ENCODE assay signal across 12 mouse cellular contexts in genomic region chr17:31286492-31286891, GRCm38 (mm10). TPM values are rescaled to one million over a fixed set of nuclear protein-coding genes. Genes with fewer than 3 reads are reported as not detected.
DNase-seq lines count a peak whose midpoint lies in the region; ATAC-seq and TF ChIP-seq lines count a peak whose summit lies in the region.
"Had no signal": no experiment of that assay in that cellular context is flagged by ENCODE, and none has a peak within 500 bp of the region (broad histone marks: within the 10 kb centered on the region; RNA-seq: fewer than 3 reads in every experiment).

Gene Slc37a1 (plus strand): TSS chr17:31286792.

- H3K4me2 ChIP-seq in hindbrain, postnatal 0 days (ENCODE audit: low read depth, low read length) = no peak within 1 kb of the TSS
- no peak within 1 kb of the TSS for H3K4me2 ChIP-seq in intestine, embryonic 15.5 days (replicated peaks)

- peaks cover 14% of the 10 kb centered on the region for H3K4me1 ChIP-seq in hindbrain, embryonic 10.5 days (replicated peaks)
- no peaks in the 10 kb centered on the region for H3K4me1 ChIP-seq in hindbrain, postnatal 0 days (ENCODE audit: insufficient read depth, low read length)
- peaks cover 71% of the 10 kb centered on the region for H3K4me1 ChIP-seq in E14TG2a.4 (replicated peaks; ENCODE audit: low read depth, low read length)
- H3K4me1 ChIP-seq in intestine, embryonic 15.5 days (replicated peaks) = no peaks in the 10 kb centered on the region

- no peak for DNase-seq in hindbrain, embryonic 10.5 days (ENCODE audit: low spot score)
- no peak for DNase-seq in hindbrain, postnatal 0 days (ENCODE audit: low spot score)
- DNase-seq in A20 (ENCODE audit: low read depth, low spot score) = peak; percentile 49
- no peak for DNase-seq in gastrocnemius, postnatal 36 days
- no peak for DNase-seq in kidney, adult 9 months
- DNase-seq: cerebellum, adult 11-12 months; right cerebral cortex, adult 18-20 months; thymus, postnatal 4 days had no signal

- no peak within 1 kb of the TSS for H3K9ac ChIP-seq in hindbrain, postnatal 0 days (replicated peaks; ENCODE audit: low read length)
- no peak within 1 kb of the TSS for H3K9ac ChIP-seq in intestine, embryonic 15.5 days

- H3K27me3 ChIP-seq in hindbrain, embryonic 10.5 days (ENCODE audit: insufficient read depth, poor library complexity, severe bottlenecking) = no peaks in the 10 kb centered on the region
- no peaks in the 10 kb centered on the region for H3K27me3 ChIP-seq in hindbrain, postnatal 0 days (ENCODE audit: insufficient read depth, low read length)
- H3K27me3 ChIP-seq in E14TG2a.4 (ENCODE audit: insufficient read depth, low read length) = no peaks in the 10 kb centered on the region
- no peaks in the 10 kb centered on the region for H3K27me3 ChIP-seq in intestine, embryonic 15.5 days (replicated peaks)
- H3K27me3 ChIP-seq: Patski had no signal

- H3K36me3 ChIP-seq in hindbrain, embryonic 10.5 days = no peaks in the 10 kb centered on the region
- H3K36me3 ChIP-seq in hindbrain, postnatal 0 days (ENCODE audit: insufficient read depth, low read length) = no peaks in the 10 kb centered on the region
- no peaks in the 10 kb centered on the region for H3K36me3 ChIP-seq in E14TG2a.4 (ENCODE audit: insufficient read depth, low read length)
- no peaks in the 10 kb centered on the region for H3K36me3 ChIP-seq in intestine, embryonic 15.5 days

- no peak within 1 kb of the TSS for H3K4me3 ChIP-seq in hindbrain, embryonic 10.5 days
- no peak within 1 kb of the TSS for H3K4me3 ChIP-seq in hindbrain, postnatal 0 days (ENCODE audit: low read length)
- H3K4me3 ChIP-seq in E14TG2a.4 (replicated peaks; ENCODE audit: low read length) = peak within 1 kb of the TSS; percentile 79
- no peak within 1 kb of the TSS for H3K4me3 ChIP-seq in intestine, embryonic 15.5 days (replicated peaks)
- H3K4me3 ChIP-seq: layer of hippocampus, adult 2 months had no signal

- no peaks in the 10 kb centered on the region for H3K9me3 ChIP-seq in hindbrain, embryonic 10.5 days
- H3K9me3 ChIP-seq in hindbrain, postnatal 0 days (ENCODE audit: low read length) = no peaks in the 10 kb centered on the region
- H3K9me3 ChIP-seq in E14TG2a.4 (ENCODE audit: low read length) = no peaks in the 10 kb centered on the region
- H3K9me3 ChIP-seq in intestine, embryonic 15.5 days = no peaks in the 10 kb centered on the region

- no peak for ATAC-seq in hindbrain, postnatal 0 days
- no peak for ATAC-seq in intestine, embryonic 15.5 days
- ATAC-seq: Patski had no signal

- TF ChIP-seq CTCF in hindbrain, postnatal 0 days (IDR thresholded peaks at IDR 0.05; ENCODE audit: low read depth) = no peak
- TF ChIP-seq CTCF in E14TG2a.4 (conservative IDR thresholded peaks at IDR 0.05; ENCODE audit: low read length) = no peak

- 96% methylated on average over 1 of the region's 1 CpGs for WGBS in hindbrain, embryonic 10.5 days
- WGBS in hindbrain, postnatal 0 days = 71% methylated on average over 1 of the region's 1 CpGs
- 96% methylated on average over 1 of the region's 1 CpGs for WGBS in intestine, embryonic 15.5 days

- intact Hi-C loops in gastrocnemius, postnatal 36 days (cut with DNase I) = no loop called here

- no peak within 1 kb of the TSS for H3K27ac ChIP-seq in hindbrain, embryonic 10.5 days
- H3K27ac ChIP-seq in hindbrain, postnatal 0 days = no peak within 1 kb of the TSS
- H3K27ac ChIP-seq in intestine, embryonic 15.5 days = no peak within 1 kb of the TSS
- H3K27ac ChIP-seq: layer of hippocampus, adult 2 months had no signal

RNA-seq across cellular contexts. Expression of gene Slc37a1, which starts in this region (rescaled TPM):
- 9.0 and 17.3 TPM in 2 replicates for polyA plus RNA-seq in hindbrain, embryonic 10.5 days (2016; fragmentation: Nextera tagmentation; extraction: Ambion mirVana)
- total RNA-seq in hindbrain, postnatal 0 days (2014; rRNA removed) = 8.8 and 10.7 TPM in 2 replicates
- 5.7 and 6.8 TPM in 2 replicates for polyA plus RNA-seq in hindbrain, postnatal 0 days (2015; fragmentation: Nextera tagmentation; extraction: Ambion mirVana)
- polyA plus RNA-seq in intestine, embryonic 15.5 days (2015; fragmentation: Nextera tagmentation; extraction: Ambion mirVana) = 18.4 and 22.7 TPM in 2 replicates
- 1 to 10 TPM; 3.3 to 3.6 TPM for total RNA-seq in gastrocnemius, postnatal 36 days (2021)
